Mouse (Mus musculus) lung, adult 18-20 months (tissue): ENCODE measurements around the gene Mycn.
A peak's percentile ranks its signal among the peaks of the same experiment; 100 is the strongest.

Experiments
- DNase-seq, 2 experiments: peaks; one replicate each; pipeline ENCODE4 v3.0.0; 2022; ENCODE audit warnings: mixed read lengths in 2 of 2

Mycn gene

DNA sequence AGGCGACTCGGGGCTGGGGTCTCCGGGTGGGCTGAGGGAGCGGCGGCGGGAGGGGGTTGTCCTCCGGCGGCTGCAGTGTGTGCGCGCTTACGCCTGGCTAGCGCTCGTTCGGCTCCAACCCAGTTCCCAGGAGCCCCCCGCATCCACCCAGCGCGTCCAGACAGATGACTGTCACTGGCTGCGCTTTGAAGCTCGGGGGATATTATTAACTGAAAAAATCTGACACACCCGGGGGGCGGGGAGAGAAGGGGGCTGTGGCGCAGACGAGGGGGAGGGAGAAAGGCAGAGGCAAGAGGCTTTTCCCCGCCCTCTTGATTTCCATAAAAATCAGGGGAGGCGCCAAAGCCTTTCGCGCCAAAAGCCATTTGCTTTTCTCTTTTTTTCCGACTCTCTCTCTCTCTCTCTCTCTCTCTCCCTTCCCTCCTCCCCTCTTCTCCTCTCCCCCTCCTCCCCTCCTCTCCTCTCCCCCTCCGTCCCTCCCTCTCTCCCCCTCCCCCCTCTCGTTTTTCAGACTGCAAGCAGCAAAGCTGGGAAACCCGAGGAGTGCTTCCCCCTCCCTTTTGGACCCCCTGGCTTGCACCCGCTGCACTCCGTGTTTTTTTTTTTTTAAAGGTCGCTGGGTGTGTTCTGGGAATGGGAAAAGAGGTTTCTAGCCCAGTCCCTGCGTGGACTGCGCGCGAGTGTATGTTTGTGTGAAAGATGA, at the start of gene Mycn:
Gene Mycn (minus strand): TSS at position 254 of the 703 bp plus-strand sequence.
- peak; percentile 48 to 68 for DNase-seq

DNA sequence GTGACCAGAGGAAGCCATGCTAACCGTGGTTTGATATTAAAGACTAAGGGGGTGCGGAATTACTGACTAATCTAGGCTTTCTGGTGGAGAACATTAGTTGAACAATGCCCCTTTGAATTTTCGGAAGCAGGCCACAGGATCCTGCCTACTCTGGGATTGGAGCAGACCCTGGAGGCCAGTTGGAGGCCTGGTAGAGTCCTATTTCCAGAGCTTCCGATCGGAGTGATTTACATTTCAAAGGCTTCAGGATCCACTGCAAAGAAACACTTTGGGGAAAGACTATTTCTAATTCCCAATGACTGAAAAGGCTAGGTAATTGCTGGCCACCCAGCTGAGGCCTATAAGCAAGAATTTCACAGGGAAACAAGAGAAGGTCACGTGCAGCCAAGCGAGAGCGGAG, 45.7 kb upstream of the Mycn start:
- no peak for DNase-seq

DNA sequence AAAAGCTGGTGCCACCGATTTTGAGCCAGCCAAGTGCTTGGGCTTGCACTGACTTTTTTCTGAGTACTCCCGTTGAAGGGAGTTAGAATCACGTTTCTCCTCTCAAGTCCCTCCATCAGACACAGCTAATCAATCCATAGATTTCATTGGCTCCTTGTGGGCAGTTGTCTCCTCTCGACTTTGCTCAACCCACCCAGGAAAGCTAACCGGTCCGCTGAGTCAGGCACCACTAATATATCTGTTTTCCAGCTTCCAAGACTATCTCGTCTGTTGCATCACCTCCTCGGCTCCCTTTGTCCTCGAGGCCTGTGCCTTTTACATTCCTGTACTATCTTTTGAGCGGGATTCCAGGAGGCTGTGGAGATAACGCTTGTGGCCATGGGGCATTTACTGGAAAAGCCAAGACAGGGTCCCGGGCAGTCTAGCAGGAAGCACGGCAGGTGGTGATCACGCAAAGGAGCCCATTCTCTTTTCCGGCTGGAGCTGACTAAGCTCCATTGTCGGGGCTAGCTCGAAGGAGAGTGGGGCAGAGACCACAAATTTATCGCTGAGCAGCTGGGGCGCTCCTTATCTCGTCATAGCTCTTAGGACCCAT, 45.0 kb upstream of the Mycn start:
- DNase-seq, result no peak

DNA sequence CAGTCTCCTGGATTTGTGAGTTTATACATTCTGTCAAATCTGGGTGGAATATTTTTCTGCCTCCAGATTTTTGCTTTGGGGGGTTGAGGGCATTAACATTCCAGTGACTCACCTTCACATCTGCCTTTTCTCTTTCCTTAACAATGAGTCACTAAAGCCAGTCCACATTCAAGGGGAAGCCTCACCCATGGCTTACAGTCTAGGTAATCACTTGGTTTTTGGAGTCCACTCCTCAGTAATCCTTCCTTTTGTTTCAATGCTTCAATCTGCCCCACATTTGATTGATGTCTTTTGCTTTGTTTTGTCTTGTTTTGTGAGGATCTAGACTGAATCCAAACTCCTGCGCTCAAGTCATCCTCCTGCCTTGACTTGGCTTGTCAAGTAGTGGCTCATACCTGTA, 41.3 kb upstream of the Mycn start:
- DNase-seq, result no peak

DNA sequence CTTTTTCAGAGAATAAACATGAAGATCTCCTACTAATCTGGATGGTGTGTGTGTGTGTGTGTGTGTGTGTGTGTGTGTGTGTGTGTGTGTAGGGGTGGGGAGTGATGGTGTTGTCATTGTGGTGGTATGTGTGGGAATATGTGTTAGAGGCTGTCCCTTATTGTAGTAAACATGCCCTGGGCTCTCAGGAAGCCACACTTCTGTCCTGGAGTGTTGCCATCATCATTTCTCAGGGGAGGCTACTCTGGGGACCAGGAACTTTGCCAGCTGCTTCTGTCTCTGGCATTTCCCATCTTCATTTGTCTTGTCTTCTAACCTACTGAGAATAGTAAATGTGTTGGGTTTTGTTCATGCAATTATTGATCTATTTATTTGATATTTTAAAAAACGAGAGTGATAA, 33.7 kb upstream of the Mycn start:
- DNase-seq, result peak in 1 of 2 experiments; percentile 10

DNA sequence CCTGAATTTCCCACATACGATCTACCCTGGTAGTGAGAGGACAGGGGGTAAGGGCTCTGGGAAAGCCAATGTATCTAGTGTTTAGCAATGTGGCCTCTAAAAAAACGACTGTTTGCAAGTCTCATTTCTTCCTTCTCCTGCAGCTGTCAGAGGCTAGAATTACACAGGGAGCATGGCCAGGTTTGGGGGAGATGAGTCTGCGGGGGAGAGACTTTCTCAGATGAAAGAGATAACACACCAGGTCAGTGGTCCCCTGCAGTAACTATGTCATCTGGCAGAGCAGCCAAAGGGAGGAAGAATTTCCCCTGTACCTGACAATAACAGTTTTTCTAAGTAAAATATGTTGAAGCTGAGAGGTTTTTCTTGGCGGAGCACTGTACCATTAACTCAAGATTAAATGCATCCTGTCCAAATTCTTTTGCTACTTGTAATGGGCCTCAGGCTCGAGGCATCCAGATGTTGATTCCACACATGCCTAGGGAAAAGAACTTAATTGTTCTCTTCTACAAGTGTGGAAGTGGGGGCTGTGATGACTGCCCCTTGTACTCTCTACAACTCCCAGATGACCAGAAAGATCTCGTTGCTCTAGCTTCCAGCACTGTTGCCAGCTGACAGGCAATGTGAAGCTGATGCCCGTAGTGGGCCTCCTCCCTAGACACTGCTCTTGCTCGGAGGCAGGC, 31.2 kb upstream of the Mycn start:
- no peak for DNase-seq

DNA sequence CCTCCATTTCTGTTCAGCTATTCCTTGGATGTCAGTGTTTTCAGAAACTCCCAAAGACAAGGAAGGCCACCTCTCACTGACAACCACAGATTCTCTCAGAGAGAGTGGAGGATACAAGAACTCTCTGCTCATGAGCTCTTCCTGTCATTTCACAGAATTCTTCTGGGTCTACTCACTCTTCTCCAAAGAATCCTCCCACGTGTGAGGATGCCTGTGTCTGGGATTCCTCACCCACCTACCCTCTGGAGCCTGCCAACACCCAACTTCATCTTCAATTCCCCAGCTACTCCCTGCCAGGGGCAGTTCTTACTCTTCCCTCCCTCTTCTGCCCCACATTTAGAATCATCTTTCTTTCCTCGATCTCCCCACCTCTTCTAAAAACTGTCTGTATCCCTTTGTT, 26.2 kb upstream of the Mycn start:
- DNase-seq, result no peak

DNA sequence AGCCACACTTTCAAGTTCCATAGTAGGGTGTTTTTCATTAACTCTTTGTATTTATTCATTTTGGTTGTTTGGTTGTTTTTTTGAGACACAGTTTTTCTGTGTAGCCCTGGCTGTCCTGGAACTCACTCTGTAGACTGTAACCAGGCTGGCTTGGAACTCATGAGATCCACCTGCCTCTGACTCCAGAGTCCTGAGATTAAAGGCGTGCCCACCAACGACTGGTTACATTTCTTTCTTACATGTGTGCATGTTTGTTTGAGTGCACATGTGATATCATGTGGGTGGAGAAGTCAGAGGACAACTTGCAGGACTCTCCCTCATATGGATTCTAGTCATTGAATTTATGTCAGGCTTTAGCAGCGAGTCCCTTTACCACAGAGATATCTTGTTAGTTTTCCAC, 23.1 kb upstream of the Mycn start:
- DNase-seq, result no peak

DNA sequence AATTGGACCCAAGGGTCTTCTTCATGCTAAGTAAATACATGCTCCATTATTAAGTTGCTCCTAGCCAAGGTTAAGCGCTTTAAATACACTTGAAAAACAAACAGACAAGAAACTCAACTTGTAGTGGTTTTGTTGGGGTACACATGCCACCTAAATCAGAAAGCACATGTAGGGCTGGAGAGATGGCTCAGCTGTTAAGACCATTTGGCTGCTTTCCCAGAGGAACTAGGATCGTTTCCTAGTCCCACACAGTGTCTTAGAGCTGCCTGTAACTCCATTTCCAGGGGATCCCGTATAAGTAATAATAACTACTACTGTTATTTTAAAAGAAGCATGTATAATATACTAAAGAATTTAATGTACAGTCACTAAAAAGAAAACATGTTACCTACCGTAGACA, 5.9 kb upstream of the Mycn start:
- no peak for DNase-seq

DNA sequence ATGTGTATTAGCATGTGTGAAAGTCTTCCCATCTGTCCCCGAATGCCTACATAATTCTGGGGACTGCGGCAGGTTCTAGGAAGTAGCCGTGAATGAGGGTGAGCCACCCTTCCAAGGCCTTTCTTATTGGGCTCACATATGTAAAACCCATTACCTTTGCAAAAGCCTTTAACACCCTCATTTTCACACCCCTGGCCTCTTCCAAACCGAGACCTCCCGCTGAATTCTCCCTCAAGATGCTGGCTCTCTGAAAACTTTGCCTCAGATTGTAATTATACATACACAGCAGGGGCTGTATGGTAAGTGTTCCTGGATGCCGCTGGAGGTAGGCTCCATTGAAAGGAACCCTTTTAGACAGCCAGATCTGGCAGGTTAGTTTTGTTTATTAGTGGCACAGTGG, 1.6 kb upstream of the Mycn start:
- no peak for DNase-seq

DNA sequence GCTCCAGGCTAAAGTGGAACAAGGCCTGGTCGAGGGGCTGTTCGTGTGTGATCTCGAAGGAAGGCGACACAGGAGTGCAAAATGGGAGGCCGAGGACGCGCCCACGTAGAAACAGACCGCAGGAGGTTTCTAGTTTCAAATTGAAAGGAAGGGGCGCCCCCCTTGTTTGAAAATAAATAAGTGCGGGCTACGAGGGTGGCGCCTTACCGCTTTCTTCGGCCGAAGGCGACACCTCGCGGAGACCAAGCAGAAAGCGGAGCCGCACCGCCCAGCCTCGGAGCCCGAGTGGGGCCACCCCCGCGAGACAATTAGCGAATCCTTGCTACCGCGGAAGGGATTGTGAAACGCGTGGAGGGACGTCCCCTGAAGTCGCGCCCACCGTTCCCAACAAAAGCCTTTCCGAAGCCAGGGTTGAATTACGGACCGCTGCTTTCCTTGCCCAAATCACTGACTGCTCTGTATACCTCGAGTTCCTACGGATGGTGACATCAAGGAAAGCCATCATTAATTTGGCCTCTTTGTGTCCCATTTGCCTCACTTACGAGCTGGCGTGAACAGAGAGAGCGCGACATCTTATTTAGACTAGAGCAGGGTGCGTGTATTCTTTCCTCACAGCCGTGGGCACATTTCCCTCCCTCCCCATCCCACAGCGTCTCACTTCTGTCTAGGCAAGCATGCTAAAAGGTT, 793 bp upstream of the Mycn start:
- peak; percentile 73 to 82 for DNase-seq

DNA sequence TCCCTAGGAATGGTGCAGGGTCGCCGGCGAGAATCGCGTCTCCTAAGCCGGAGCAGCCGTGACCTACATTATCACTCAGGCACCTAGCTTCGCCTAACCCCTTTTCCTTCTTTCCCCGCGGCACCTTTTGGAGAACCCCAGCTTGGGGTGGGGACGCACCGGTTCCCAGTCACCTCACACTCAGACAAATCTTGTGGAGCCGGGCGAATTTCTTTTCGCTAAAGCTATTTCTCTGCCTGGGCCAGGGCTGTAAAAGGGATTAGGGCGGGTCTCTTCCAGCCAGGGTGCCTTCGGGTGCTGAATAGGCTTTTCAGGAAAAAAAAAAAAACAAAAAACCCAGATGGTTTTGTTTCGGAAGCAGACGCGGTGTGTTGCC, 597 bp downstream of the Mycn start:
- no peak for DNase-seq

DNA sequence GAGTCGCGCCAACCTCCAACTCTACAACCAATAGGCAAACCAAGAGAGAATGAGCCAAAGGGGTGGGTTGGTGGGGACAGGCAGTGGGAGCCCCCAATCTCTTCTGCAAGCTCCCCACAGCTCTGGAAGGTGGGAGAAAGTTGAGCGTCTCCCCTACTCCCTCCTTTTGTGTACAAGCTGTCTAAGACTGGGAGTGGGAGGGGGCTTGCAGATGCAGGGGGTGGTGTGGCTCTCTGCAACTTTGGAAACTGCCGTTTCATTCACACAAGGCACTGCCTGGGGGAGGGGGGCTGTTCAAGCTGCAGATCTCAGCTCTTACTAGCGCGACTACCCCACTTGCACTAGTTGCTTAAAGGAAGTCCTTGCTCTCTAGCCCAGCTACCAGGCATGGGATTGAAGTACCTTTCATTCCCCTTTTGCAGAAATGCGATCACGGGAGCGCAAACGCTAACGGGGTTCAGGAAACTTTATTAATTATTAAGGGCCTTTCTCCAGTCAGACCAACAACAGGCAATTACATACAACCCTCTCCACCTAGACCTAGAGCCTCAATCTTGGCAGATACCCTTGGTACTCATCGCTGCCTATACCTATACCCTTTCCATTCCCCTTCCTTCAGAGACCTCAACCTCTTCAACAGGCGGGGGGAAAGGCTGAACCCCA, 1.1 kb downstream of the Mycn start:
- no peak for DNase-seq

DNA sequence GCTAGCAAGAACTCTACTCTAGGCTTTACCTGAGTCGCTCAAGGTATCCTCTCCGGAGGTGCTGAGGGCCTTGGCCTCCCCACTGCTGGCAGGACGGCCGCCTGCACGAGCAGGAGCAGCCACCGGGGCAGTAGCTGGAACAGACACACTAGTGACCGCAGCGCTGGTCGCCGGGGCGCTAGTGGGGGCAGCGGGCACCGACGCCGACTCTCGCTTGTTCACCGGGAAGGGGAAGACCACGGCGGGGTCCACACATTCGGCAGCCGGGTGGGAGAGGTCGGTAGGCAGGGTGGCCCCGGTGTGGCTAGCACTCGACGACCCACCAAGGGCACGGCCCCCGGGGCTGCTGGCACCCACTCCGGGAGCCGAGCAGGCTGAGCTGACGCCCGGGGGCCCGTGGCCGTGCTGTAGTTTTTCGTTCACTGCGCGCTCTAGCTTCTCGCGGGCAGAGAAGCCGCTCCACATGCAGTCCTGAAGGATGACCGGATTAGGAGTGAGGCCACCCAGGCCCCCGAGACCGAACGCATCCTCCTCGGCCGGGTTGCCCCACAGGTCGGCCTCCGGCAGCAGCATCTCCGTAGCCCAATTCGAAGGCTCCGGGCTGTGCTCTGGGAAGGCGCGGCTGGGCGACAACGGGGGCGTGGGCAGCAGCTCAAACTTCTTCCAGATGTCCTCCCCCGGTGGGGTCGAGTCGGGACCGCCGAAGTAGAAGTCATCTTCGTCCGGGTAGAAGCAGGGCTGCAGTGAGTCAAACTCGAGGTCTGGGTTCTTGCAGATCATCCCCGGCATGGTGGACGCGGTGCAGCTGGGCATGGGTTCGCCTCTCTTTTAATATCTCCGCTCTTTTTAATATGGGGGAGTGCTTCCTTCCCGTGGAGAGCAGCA, 1.9 kb downstream of the Mycn start:
- peak in 1 of 2 experiments; percentile 4 for DNase-seq

DNA sequence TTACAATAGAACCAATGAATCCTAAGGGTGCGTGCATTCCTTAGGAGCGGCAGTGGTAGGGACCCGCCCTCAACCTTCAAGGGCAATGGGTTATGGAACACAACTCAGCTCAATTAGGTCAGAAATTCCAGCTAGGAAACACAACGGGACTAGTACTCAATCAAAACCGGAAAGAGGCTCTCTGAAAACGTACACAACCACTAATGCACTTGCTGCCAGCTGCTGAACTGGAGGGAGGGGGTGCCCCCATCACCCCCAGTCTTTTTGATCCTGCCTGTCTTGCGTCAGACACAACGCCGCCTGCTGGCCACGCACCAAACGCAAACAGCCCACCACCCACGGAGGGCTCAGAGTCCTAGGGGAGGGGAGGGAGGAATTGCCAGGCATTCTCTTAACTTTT, 2.9 kb downstream of the Mycn start:
- DNase-seq, result peak; percentile 11 to 38

DNA sequence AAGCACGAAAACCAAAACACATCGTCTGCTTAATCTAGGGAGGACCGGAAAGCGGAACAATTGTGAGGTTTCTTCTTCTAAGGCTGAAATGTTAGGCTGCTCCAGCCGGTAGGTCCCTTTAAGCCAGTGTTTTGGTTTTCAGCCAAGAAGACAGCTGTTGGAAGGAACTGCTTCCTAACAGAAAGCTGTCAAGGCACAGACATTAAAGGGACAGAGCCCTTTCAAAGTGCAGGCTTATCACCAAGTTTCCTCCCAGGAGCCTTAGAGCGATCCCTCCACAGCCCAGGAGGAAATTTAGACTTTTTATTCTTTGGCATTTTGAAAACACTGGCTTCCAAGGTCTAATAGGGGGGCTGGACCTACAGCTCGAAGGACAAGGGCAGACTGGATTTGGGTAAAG, 3.4 kb downstream of the Mycn start:
- peak; percentile 15 to 64 for DNase-seq

DNA sequence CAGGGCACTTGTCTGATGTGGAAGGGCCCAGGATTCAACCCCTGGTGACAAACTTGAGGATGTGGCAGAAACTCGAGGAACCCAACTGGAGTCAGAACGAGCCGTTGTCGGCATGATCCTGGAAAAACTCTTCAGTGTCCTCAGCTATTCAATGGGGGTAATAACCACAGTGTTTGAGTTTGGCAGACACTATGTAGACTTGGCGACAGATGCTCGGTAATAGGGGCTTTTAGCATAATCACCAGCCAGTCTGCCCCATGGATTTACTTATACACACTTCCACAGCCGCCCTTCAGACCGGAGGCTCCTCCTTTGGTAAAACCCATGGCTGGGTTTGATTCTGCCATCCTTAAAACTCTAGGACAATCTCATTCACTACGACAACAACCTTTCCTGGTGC, 4.0 kb downstream of the Mycn start:
- DNase-seq, result no peak

DNA sequence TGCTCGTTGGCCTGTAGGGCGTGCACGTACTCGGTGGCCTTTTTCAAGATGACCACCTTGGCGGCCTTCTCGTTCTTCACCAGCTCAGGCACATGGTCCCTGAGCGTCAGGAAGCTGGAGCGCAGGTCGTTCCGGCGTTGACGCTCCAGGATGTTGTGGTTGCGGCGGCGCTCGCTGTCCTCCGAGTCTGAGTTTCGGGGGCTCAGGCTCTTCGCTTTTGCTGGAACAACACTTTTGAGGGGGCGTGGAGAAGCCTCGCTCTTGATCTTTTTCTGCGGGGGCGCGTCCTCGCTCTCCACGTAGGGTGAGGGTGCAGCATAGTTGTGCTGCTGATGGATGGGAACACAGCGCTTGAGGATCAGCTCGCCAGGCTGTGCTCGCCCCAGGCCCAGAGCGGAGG, 4.6 kb downstream of the Mycn start:
- DNase-seq, result no peak

DNA sequence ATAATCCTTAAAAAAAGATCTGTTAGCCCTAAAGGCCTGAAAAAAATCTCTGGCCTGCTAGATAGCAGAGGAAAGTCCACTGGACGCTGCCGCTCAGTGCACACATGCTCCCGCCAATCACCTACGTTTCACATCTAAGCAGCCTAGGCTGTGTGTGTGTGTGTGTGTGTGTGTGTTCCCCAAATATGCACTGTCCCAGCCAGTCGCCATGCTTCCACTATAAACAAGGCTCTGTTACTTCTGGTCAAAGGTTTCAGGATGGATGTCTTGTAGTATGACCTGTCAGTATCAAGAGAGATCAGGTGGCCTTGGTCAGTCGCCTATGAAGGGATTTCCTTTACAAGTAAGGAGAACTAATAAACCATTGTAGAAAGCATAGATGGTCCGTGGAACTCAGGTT, 9.5 kb downstream of the Mycn start:
- DNase-seq, result no peak

DNA sequence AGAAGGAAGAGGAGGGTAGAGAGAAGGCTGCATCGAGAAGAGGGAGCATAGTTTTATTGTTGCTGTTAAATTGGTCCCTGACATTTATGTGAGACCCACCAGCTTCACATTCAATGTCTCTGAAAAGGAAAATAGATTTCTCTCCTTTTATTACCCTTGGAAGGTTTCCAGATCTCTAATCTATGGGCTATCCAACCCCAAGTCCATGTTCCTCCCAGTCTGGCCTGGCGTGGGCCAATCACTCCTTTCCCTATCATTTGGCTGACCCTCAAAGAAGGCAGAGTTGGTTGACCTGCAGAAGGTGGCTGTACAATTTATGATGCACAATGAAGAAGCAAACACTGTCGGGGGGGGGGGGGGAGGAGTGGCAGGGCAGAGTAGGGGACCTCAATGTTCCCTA, 13.5 kb downstream of the Mycn start:
- DNase-seq, result no peak

DNA sequence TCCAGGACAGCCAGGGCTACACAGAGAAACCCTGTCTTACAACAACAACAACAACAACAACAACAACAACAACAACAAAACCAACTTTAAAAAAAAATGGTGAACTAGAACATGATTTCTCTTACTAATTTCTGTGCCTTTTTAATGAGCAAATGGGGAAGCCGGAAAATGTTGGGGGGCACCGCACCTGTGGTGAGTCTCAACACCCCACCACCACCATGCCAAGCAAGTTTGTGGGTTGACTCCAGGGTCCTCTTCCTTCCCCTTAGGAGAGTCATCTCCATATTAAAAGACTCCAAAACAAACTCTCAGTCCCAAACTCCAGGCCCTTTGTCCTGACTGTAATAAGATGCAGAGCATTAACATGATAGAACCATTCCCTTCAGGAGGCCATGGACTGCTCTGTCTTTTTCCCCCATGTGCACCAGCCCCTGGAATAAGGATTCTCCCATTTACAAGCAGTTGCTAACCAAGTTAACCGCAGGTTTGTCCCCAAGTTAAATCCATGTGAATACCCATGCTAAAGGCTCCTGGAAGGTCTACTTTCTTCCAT, 14.7 kb downstream of the Mycn start:
- no peak for DNase-seq

DNA sequence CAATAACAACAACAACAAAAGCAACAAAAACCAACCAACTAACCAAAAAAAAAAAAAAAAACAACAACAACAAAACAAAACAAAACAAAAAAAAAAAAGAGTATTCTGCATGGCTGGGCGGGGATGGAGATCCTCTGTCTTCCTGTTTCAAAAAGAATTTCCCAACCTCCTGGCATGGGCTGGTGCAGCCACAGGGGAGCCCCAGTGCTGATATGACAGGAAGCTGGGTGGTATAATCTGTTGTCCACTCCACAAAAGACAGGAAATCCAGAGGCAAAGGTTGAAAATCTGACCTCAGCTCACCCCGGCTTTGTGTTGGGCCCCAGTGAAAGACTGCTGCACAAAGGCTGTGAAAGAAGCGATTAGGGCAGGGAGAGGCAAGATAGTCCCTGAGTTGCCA, 17.3 kb downstream of the Mycn start:
- DNase-seq, result no peak
